Mouse (Mus musculus) testis, adult 2 months (tissue): ENCODE data around the gene Prr15. TPM values are rescaled to one million over a fixed set of nuclear protein-coding genes. Genes with fewer than 3 reads are reported as not detected.

Experiments
- H3K27ac ChIP-seq: fragments of 200-500 bp; 2 replicates; pipeline ENCODE4 v1.5.1; 2012; ENCODE audit warnings: low read depth, low read length; ENCODE audit not compliant: control insufficient read depth, insufficient read depth
- H3K27me3 ChIP-seq: fragments of 200-500 bp; 2 replicates; pipeline ENCODE4 v1.6.1; 2012; ENCODE audit warnings: mild to moderate bottlenecking, low read length, moderate library complexity; ENCODE audit not compliant: control insufficient read depth, insufficient read depth
- H3K36me3 ChIP-seq: fragments of 200-500 bp; 2 replicates; pipeline ENCODE4 v1.6.1; 2012; ENCODE audit warnings: mild to moderate bottlenecking, low read length; ENCODE audit not compliant: control insufficient read depth, insufficient read depth
- H3K4me1 ChIP-seq: fragments of 200-500 bp; 2 replicates; pipeline ENCODE4 v1.6.1; 2012; ENCODE audit warnings: low read length; ENCODE audit not compliant: control insufficient read depth, insufficient read depth
- H3K4me3 ChIP-seq: fragments of 200-500 bp; 2 replicates; pipeline ENCODE4 v1.5.1; 2012; ENCODE audit warnings: low read depth, mild to moderate bottlenecking, low read length, moderate library complexity, mixed read lengths; ENCODE audit not compliant: control insufficient read depth
- CTCF ChIP-seq: fragments of 200-500 bp; IDR thresholded peaks from 2 replicates; pipeline ENCODE4 v1.5.1; 2012; ENCODE audit warnings: low read depth, mild to moderate bottlenecking, inconsistent platforms, low read length, moderate library complexity; ENCODE audit not compliant: control insufficient read depth, insufficient read depth, insufficient replicate concordance
- POLR2A ChIP-seq: fragments of 200-500 bp; IDR thresholded peaks from 2 replicates; pipeline ENCODE4 v1.6.1; 2012; ENCODE audit warnings: low read depth, mild to moderate bottlenecking, inconsistent platforms, low read length, moderate library complexity; ENCODE audit not compliant: control insufficient read depth
- polyA plus RNA-seq: library from polyadenylated mRNA; depleted of rRNA; stranded (reverse); fragments of >200 nt; gene quantifications from 2 replicates; pipeline ENCODE4 v1.2.3, GENCODE M21; 2012

Gene Prr15
- polyA plus RNA-seq, 1 experiment: 5.7 TPM

- Histone ChIP-seq H3K27me3 (no peaks in the 10 kb centered on the region), H3K36me3 (no peaks in the 10 kb centered on the region), H3K4me3 (no peak overlapping the region), H3K27ac (peak overlapping the region; percentile 62), H3K4me1 (no peaks in the 10 kb centered on the region; the same call in 1 of the 2 replicates)
- TF ChIP-seq CTCF (no peak), POLR2A (no peak)
Measured at GRCm38 (mm10) chr6:54352931-54353690, 27.5 kb downstream of the Prr15 start.

- TF ChIP-seq POLR2A (no peak), CTCF (no peak)
- Histone ChIP-seq H3K4me1 (no peaks in the 10 kb centered on the region; the same call in 1 of the 2 replicates), H3K36me3 (no peaks in the 10 kb centered on the region), H3K27me3 (no peaks in the 10 kb centered on the region), H3K27ac (peak overlapping the region; percentile 66), H3K4me3 (no peak overlapping the region)
Measured at GRCm38 (mm10) chr6:54353698-54354097, 28.1 kb downstream of the Prr15 start.

GRCm38 (mm10) chr6:54355626-54356025 lies 30.0 kb downstream of the Prr15 start:
- Histone ChIP-seq H3K4me3 (no peak overlapping the region), H3K27me3 (no peaks in the 10 kb centered on the region), H3K36me3 (no peaks in the 10 kb centered on the region), H3K4me1 (no peaks in the 10 kb centered on the region; the same call in 1 of the 2 replicates), H3K27ac (no peak overlapping the region)
- TF ChIP-seq POLR2A (no peak), CTCF (no peak)

- TF ChIP-seq CTCF: no peak
- Histone ChIP-seq H3K27me3 (no peaks in the 10 kb centered on the region), H3K4me3 (no peak overlapping the region)
Measured at GRCm38 (mm10) chr6:54362526-54363324, 37.1 kb downstream of the Prr15 start.

GRCm38 (mm10) chr6:54364406-54365136 lies 38.9 kb downstream of the Prr15 start:
- H3K27ac ChIP-seq: no peak overlapping the region

More at GRCm38 (mm10) chr6:54362526-54363324, 37.1 kb downstream of the Prr15 start:
- Histone ChIP-seq H3K36me3 (no peaks in the 10 kb centered on the region), H3K4me1 (no peaks in the 10 kb centered on the region), H3K27ac (no peak overlapping the region)

GRCm38 (mm10) chr6:54366607-54367006 lies 41.0 kb downstream of the Prr15 start:
- Histone ChIP-seq H3K36me3 (no peaks in the 10 kb centered on the region), H3K27ac (no peak overlapping the region), H3K4me1 (no peaks in the 10 kb centered on the region), H3K27me3 (no peaks in the 10 kb centered on the region), H3K4me3 (no peak overlapping the region)
- TF ChIP-seq POLR2A (no peak), CTCF (no peak)

More at GRCm38 (mm10) chr6:54364406-54365136, 38.9 kb downstream of the Prr15 start:
- no peaks in the 10 kb centered on the region for H3K4me1 ChIP-seq
- no peak overlapping the region for H3K4me3 ChIP-seq
- TF ChIP-seq CTCF (no peak), POLR2A (no peak)
- H3K27me3 ChIP-seq: no peaks in the 10 kb centered on the region
- H3K36me3 ChIP-seq: no peaks in the 10 kb centered on the region
